Mouse (Mus musculus): ENCODE data around the gene Wnt9b.

Gene Wnt9b

DNA sequence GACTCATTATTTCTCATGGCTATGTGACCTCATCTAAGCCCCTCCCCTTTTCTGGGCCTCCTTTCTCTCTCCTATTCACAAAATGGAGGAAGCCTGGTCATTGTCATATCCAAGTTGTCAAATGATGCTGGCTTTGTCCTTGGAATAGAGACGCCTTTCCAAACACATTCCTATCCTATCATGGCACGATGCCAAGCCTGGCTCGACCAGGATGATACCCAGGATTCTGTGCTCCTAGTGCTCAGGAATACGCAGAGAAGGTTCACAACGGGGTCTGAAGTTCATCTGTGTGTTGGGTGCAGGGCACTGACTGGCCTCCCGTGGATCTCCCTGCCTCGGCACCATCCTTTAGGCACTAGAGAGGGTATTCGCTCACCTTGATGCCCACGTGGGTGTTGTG is 18.0 kb downstream of the Wnt9b start:
- no peak for DNase-seq

DNA sequence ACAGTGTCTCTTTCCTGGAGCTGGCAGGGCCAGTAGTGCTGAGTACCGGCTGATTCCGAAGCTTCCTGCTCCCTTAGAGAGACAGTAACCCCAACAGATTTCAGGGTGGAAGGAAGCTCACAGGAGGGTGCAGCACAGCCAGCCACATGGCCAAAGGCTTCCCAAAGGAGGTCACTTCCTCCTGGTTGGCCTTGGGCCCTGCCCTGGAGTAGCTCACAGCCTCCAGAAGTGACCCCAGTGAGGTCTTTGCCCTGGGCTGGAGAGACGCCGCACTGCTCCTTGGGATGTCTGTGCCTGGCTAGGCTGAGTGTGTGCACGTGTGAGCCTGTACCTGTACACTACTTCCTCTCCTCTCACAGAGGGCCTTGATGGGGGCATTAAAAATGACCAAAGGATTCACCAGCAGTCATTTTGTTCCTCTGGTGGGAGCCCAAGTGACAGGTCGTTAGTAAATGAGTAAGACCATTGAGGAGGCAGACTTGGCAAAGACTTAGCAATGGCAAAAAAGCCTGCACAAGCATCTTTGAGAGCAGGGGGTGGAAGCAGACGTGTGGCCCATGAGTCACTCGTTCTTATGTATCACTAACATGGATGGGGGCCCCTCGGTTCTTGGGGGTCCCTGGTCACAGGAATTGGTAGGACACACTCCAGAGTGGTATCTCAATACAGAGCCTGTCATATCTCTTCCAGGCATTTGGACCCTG is 20.2 kb downstream of the Wnt9b start:
- DNase-seq = no peak

GRCm38 (mm10) chr11:103724331-103724771 is 25.3 kb downstream of the Wnt9b start:
- DNase-seq = no peak

DNA sequence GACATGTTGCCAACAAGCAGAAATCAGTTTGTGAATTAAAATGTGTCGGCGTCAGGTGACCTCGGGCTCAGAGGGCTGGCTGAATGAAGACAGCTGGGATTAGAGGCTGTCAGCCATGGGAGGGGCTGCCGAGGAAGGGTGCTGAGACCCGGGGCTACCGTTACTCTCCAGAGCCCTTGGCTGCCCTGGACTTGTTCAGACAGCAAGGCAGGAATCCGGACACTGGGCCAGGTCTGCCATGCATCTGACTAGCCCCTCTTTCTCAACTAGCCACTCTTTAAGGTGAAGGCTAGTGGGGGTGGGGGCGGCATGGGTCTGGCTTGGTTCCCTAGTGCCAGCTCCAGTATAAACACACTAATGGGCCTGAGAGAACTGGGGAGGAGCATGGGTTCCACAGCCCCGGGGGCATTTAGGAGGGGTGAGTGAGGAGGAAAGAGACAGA is 27.6 kb downstream of the Wnt9b start:
- no peak for DNase-seq

- DNase-seq = no peak
These were observed 28.1 kb downstream of the Wnt9b start for GRCm38 (mm10) chr11:103721468-103722039.

DNA sequence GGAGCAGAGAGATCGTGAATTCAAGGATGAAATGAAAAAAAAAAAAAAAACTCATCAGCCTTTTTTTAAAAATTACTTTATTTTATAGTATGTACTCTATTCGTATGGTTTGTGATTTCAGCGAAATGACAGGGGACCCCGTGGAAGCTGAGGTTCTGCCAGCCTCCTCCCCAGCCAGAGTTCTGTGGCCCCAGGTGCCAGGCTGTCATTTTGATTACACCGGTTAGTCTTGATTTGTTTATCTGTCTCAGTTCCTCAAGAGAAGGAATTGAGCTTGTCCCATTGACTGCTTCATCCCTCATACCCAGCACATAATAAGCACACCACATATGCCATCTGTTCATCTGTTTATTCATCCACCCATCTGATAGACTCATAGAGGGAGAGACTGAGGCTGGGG is 30.2 kb downstream of the Wnt9b start:
- no peak for DNase-seq

GRCm38 (mm10) chr11:103716971-103717370 is 32.6 kb downstream of the Wnt9b start:
- no peak for DNase-seq

- DNase-seq = no peak
These were observed 35.5 kb downstream of the Wnt9b start for GRCm38 (mm10) chr11:103714074-103714473.

GRCm38 (mm10) chr11:103711851-103712587 is 37.6 kb downstream of the Wnt9b start:
- no peak for DNase-seq

DNA sequence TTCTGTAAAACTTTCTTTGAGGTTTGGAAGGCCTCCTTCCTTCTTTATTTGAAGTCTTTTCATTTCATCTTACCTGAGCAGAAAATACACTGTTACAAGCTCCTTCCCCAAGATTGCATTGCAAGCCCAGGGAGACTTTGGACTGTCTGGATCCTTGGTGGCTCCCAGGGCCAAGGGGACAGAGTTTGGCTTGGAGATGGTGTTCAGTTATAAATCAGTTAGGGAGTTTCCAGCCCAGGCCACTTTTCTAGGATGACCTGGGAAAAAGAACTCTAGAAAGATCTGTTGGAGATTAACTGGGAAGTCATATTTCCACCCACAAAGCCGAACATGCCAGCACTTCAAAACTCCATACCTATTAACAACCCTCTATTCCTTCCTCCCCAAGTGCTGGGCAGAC is 39.6 kb downstream of the Wnt9b start:
- no peak for DNase-seq

- no peak for DNase-seq
These were observed 42.6 kb downstream of the Wnt9b start for GRCm38 (mm10) chr11:103707005-103707404.

DNA sequence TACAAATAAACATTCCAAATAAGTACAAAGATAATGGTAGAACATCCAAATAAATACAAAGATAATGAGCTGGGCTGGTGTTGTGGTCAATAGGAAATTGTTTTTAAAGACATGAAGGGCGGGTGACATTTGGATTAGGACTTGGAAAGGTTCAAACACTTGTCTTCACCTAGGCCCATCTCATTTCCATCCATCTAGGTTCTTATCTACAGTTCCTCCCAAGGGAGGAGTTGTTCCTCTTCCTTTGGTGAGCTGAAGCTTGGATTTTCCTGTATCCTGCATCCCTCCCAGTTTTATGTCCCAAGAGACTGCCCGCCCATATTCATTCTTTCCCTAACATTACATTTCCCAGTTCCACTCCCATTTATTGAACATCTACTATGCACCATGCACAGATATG is 51.4 kb downstream of the Wnt9b start:
- DNase-seq = no peak

- DNase-seq = peak; percentile 85 to 86
These were observed 52.0 kb downstream of the Wnt9b start, which contains the start of gene Gosr2 for GRCm38 (mm10) chr11:103697565-103698176. Gene Gosr2, minus strand, starts transcription at chr11:103697898.

DNA sequence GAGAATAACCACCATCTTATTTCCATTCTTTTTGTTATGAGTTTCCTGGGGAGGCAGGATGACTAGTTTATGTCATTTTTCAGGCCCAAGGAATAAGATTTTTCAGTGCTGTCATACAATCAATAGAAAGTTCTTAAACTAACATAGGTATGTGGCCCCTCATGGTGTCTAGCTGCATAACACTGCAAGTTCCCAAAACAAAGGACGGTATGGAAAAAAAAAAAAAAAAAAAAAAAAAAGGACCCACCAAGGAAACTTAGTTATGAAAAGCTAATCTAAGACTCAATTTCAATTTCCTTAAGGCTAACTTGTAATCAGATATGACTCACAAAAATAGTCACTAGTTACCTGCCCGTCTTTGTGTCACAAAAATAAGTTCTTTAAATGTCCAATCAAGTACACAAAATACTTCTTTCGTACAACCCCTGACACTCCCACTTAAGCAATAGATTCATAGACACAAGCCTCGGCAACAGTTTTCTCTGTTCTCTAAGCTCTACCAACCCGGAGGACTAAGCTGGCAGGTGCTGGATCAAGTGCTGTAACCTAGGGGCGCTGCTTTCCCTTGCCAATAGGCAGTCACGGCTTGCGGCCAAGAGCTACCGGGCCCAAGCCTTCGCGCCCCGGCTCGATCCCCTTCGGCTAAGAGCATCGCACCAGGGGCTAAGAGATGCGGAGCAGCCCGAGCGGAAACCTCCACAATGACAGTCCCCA is 52.6 kb downstream of the Wnt9b start:
- no peak for DNase-seq

DNA sequence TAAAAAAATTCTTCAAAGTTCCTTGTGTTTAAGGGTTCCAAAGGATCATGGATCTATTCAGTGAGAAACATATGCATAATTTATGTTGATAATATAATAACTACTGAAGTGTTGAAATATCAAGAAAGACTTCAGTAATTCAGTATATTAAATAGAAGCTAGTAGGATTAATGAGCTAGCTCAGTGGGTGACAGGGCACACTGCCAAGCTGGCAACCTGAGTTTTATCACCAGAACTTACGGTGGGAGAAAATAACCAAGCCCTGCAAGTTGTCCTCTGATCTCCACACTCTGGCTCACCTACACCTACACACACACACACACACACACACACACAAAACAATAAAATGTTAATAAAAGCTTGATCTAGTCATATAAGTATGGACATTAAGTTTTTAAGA is 56.4 kb downstream of the Wnt9b start:
- DNase-seq = no peak

GRCm38 (mm10) chr11:103691036-103691435 is 58.6 kb downstream of the Wnt9b start:
- DNase-seq = no peak

GRCm38 (mm10) chr11:103688980-103689378 is 60.6 kb downstream of the Wnt9b start:
- no peak for DNase-seq

GRCm38 (mm10) chr11:103688271-103688979 is 61.2 kb downstream of the Wnt9b start:
- no peak for DNase-seq

DNA sequence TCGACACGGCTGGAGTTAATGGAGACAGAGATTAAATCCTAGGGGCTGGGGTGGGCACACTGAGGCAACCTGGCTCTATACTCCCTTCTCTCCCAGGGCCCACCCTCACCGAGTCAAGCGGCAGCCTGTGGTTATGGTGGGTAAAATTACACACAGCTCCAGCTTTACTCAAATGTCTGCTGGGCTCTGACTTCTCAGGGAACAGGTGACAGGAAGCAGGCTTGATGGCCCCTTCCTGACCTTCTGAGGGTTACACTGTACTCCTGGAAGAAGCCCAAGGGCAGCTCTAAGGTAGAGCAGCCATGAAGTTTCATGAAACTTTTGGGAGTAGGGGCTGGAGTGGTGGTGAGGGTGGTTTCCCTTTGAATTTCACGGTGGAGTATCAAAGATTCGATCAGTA is 62.9 kb downstream of the Wnt9b start:
- DNase-seq = no peak

DNA sequence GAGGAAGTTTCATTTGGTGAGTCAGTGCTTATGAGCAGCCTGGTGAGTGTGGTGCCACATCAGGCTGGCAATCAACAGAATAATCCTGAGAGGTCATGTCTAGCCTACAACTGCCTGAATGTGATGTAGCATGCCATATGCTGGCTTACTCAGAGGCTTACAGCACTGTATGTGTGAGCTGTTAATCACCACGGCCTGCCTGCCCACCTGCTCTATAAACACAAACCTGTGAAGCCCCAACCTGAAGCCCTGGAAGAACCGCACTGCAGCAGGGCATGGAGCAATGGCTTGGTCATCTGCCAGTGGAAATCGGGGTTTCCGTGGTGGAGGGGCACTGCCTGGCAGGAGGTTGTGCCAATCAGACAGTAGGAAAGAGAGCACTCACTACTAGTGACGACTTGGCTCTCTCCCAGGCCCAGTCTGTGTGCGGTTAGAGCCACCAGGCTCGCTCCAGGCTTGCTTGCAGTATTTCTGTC is 64.3 kb downstream of the Wnt9b start:
- DNase-seq = no peak

DNA sequence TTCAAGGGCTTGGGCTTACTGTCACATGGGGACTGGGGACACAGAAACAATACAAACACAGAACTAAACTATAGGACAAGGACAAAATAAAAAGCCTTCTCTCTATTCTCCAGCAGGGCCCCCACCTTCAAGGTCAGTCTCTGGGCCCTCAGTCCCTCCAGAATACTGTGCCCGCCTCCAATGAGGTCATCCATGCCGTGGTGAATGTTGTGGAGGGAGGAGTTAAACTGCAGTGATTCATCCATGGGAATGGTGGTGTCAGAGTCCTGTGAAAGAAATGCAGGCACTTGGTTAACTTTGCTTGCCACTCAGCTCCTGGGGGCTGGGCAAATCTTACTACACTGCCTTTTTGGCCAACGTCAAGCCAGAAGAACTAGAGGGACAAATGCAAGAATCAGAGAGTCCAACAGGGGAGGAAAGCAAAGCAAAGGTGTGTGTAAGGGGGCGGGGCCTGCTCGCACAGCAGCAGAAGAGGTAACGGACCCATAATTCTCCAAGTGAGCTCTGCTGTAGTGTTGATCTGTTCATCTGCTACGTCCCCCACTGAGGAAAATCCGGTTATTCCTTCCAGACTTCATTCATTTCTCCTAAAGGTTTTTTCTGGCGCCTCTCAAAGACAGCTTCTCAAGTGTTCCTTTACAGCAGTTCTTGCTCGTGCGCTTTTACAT is 65.8 kb downstream of the Wnt9b start:
- no peak for DNase-seq
